Mouse (Mus musculus) ES-Bruce4 (cell line): ENCODE results near the gene Ifnb1. TPM values are rescaled to one million over a fixed set of nuclear protein-coding genes. Genes with fewer than 3 reads are reported as not detected.

Experiments used
- H3K27ac ChIP-seq: 2 replicates; pipeline ENCODE4 v1.5.1; 2012; ENCODE audit warnings: low read length, inconsistent platforms; ENCODE audit not compliant: insufficient read depth
- H3K27me3 ChIP-seq: 2 replicates; pipeline ENCODE4 v1.6.1; 2012; ENCODE audit warnings: mild to moderate bottlenecking, low read length, inconsistent platforms; ENCODE audit not compliant: control insufficient read depth, poor library complexity, insufficient read depth, severe bottlenecking
- H3K36me3 ChIP-seq: 2 replicates; pipeline ENCODE4 v1.6.1; 2012; ENCODE audit warnings: inconsistent platforms, mild to moderate bottlenecking, low read length, moderate library complexity; ENCODE audit not compliant: control insufficient read depth, poor library complexity, insufficient read depth, severe bottlenecking
- H3K4me1 ChIP-seq: one replicate; pipeline ENCODE4 v1.8.1; 2011; ENCODE audit warnings: low read length; ENCODE audit not compliant: control insufficient read depth, insufficient read depth
- H3K4me3 ChIP-seq: 2 replicates; pipeline ENCODE4 v1.5.1; 2011; ENCODE audit warnings: low read depth, mild to moderate bottlenecking, low read length
- H3K9ac ChIP-seq: 2 replicates; pipeline ENCODE4 v1.6.1; 2012; ENCODE audit warnings: low read depth, mild to moderate bottlenecking, inconsistent platforms; ENCODE audit not compliant: poor library complexity, severe bottlenecking
- H3K9me3 ChIP-seq: replicated peaks from 2 replicates; pipeline ENCODE4 v1.6.1; 2012; ENCODE audit warnings: mild to moderate bottlenecking, low read length, inconsistent platforms; ENCODE audit not compliant: control insufficient read depth, poor library complexity, insufficient read depth, severe bottlenecking
- CTCF ChIP-seq: IDR thresholded peaks from one replicate; pipeline ENCODE4 v1.8.1; 2011; ENCODE audit warnings: low read depth, low read length
- EP300 ChIP-seq: IDR thresholded peaks from 2 replicates; pipeline ENCODE4 v1.6.1; 2011; ENCODE audit warnings: low read depth, low read length; ENCODE audit not compliant: insufficient read depth
- POLR2A ChIP-seq: IDR thresholded peaks from one replicate; pipeline ENCODE4 v1.8.1; 2011; ENCODE audit warnings: low read length; ENCODE audit not compliant: insufficient read depth
- polyA plus RNA-seq: library from polyadenylated mRNA; stranded (reverse); fragments of >200 nt; gene quantifications from 2 replicates; pipeline ENCODE4 v1.2.4, GENCODE M21; 2011; ENCODE audit warnings: low read depth; ENCODE audit not compliant: missing spikeins, insufficient read depth, insufficient read length

Gene Ifnb1
- polyA plus RNA-seq, 1 experiment, result not detected

DNA sequence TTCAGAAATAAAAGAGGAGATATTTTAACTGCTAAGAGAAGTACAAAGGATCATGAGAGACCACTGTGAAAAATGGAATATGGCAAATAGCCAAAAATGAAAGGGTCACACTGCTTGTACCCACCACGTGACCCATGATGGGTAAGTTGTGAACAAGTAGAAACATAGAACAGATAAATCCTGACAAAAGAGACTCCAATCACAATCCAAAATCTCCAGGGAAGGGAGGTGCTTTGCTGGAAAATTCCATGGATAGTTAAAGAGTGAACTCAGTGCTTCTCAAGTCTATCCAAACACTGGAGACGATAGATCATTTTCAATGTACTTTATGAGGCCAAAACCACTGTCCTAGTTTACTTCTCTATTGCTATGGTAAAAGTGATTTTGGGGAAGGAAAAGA is 8.3 kb upstream of the Ifnb1 start:
- Histone ChIP-seq H3K4me1 (no peaks in the 10 kb centered on the region), H3K27me3 (no peaks in the 10 kb centered on the region), H3K4me3 (no peak overlapping the region), H3K36me3 (no peaks in the 10 kb centered on the region), H3K9ac (no peak overlapping the region), H3K27ac (no peak overlapping the region), H3K9me3 (no peaks in the 10 kb centered on the region)
- TF ChIP-seq CTCF (no peak), EP300 (no peak), POLR2A (no peak)

DNA sequence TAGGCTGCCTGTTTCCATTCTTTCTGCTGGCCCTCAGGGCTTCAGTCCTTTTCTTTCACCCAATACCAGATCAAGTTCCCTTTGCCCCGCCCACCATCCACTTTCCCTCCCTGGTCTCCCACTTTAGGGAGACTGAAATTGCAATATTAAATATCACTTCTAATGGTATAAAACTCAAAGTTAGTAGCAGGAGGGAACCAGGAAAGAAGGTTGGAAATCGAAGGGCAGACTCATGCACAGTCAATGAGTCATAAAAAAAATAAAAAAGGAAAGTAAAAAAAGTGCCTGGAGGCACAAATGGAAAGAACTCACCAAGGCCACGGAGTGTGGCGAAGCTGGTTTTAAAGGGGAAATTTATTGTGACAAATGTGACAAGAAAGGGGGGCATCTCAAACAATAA is 7.7 kb upstream of the Ifnb1 start:
- no peak for TF ChIP-seq CTCF
- TF ChIP-seq POLR2A, result no peak
- H3K27me3 ChIP-seq, result no peaks in the 10 kb centered on the region
- no peaks in the 10 kb centered on the region for H3K4me1 ChIP-seq
- no peak overlapping the region for H3K4me3 ChIP-seq
- no peak overlapping the region for H3K27ac ChIP-seq
- no peak overlapping the region for H3K9ac ChIP-seq
- H3K9me3 ChIP-seq, result no peaks in the 10 kb centered on the region
- H3K36me3 ChIP-seq, result no peaks in the 10 kb centered on the region

DNA sequence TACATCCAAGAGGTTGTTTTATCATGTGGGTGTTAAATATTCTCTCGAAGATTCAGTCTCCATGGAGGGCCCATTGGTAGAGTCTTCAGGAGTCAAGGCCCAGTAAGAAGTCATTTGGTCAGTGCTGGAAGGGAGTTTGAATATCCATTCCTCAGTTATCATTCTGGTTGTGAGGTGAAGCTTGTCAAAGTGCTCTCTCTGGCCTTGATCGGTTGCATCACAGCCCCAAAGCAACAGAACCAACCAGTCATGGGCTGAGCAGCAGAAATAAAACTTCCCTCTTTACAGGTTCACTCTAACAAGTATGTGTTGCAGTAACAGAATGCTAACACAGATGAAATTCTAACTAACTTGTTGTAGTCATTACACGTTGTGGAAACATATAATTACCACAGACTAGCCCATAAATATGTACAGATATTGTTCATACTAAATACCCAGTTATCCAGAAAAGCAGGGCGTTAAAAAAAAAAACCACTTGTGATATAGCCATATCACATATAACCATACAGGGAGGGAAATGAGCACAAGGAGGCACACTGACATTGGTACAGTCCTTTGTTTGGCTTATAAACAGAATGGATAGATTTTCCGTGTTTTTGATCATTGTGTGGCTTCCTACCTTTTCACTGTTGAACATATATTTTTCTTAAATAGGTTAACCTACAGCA is 3.9 kb upstream of the Ifnb1 start:
- Histone ChIP-seq H3K36me3 (no peaks in the 10 kb centered on the region), H3K4me3 (no peak overlapping the region), H3K27ac (no peak overlapping the region), H3K27me3 (no peaks in the 10 kb centered on the region), H3K4me1 (no peaks in the 10 kb centered on the region), H3K9ac (no peak overlapping the region), H3K9me3 (no peaks in the 10 kb centered on the region)
- no peak for TF ChIP-seq CTCF
- TF ChIP-seq POLR2A, result no peak
- TF ChIP-seq EP300, result no peak

DNA sequence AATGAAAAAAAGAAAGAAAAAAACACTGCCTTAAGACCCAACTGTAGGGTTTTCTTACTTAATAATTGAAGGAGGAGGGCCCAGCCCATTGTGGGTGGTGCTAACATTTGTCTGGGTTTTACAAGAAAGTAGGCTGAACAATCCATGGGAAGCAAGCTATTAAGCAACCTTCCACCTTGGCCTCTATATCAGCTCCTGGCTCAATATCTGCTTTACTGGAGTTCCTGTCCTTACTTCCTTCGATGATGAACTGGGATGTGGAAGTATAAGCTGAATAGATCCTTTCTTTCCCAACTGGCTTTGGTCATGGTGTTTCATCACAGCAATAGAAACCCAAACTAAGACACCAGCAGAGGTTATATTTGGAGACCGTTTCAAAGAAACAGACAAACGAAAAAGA is 2.8 kb upstream of the Ifnb1 start:
- Histone ChIP-seq H3K4me3 (no peak overlapping the region), H3K4me1 (no peaks in the 10 kb centered on the region), H3K9ac (no peak overlapping the region), H3K9me3 (no peaks in the 10 kb centered on the region), H3K27ac (no peak overlapping the region), H3K27me3 (no peaks in the 10 kb centered on the region), H3K36me3 (no peaks in the 10 kb centered on the region)
- TF ChIP-seq POLR2A (no peak), CTCF (no peak), EP300 (no peak)

DNA sequence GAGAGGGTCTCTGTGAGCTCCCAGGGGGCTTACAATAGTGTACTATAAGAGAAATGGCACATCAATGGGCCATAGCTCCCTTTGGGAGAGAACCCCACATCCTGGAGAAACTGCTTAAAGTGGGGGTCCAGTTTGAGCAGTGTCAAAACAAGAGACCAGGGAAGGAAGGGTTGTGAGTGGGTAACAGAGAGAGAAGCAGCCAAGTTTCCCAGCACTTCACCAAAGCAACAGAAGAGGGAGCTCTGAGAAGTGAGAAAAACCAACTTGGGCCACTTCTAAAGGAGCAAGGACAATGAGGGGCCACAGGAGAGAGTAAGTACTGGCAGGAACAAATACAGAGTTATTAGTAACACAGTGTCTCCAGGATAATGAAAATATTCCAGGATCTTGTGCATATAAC is 667 bp upstream of the Ifnb1 start:
- no peak for TF ChIP-seq CTCF
- no peak for TF ChIP-seq POLR2A
- TF ChIP-seq EP300, result no peak
- no peaks in the 10 kb centered on the region for H3K27me3 ChIP-seq

DNA sequence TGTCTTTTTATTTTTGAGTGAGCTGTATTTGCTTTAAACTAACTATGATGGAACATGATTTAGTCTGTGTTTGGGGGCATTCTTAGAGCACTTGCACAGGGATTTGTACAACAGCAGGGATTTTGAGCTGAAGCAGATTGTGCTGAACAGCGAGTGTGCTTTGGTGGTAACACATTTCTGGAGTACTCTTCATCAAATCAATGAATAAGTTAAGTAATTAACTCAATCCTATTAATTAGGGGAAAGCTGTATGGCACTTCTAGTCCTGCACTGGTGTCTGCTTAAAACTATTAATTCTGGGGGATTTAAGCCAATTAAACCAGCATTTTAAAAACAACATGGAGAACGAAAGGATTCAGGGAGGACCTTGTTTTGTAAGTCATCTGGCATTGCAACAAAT is 4.6 kb downstream of the Ifnb1 start:
- no peaks in the 10 kb centered on the region for H3K4me1 ChIP-seq
- H3K9ac ChIP-seq, result no peak overlapping the region
- 0 out of 2 replicates have a peak, but pooled peaks cover 4% of the 10 kb centered on the region for H3K9me3 ChIP-seq
- no peaks in the 10 kb centered on the region for H3K27me3 ChIP-seq
- no peaks in the 10 kb centered on the region for H3K36me3 ChIP-seq
- TF ChIP-seq POLR2A, result no peak
- TF ChIP-seq EP300, result no peak
- no peak for TF ChIP-seq CTCF
- no peak overlapping the region for H3K4me3 ChIP-seq
- no peak overlapping the region for H3K27ac ChIP-seq

More for the DNA sequence above, 667 bp upstream of the Ifnb1 start:
- H3K4me1 ChIP-seq, result no peaks in the 10 kb centered on the region
- H3K36me3 ChIP-seq, result no peaks in the 10 kb centered on the region
- H3K9ac ChIP-seq, result no peak overlapping the region
- no peak overlapping the region for H3K4me3 ChIP-seq
- no peak overlapping the region for H3K27ac ChIP-seq
- no peaks in the 10 kb centered on the region for H3K9me3 ChIP-seq
